ENCODE assay signal across 15 mouse cellular contexts in genomic region chr14:27695781-27696180, GRCm38 (mm10).
DNase-seq lines count a peak whose midpoint lies in the region; ATAC-seq lines count a peak whose summit lies in the region.
"Had no signal": no experiment of that assay in that cellular context is flagged by ENCODE, and none has a peak within 500 bp of the region (broad histone marks: within the 10 kb centered on the region; RNA-seq: fewer than 3 reads in every experiment).

No protein-coding gene starts in this region.

- H3K4me3 ChIP-seq in forebrain, embryonic 16.5 days (replicated peaks; ENCODE audit: low read length), result no peak overlapping the region
- no peak overlapping the region for H3K4me3 ChIP-seq in forebrain, embryonic 12.5 days (replicated peaks)
- H3K4me3 ChIP-seq: heart, embryonic 13.5 days; hindbrain, embryonic 13.5 days; limb, embryonic 12.5 days; midbrain, embryonic 12.5 days had no signal

- H3K4me1 ChIP-seq in forebrain, embryonic 16.5 days (replicated peaks; ENCODE audit: control insufficient read depth, insufficient read depth, low read length), result peaks cover 9% of the 10 kb centered on the region; the same call in 1 of the 2 replicates
- H3K4me1 ChIP-seq in forebrain, embryonic 12.5 days, result no peaks in the 10 kb centered on the region
- H3K4me1 ChIP-seq: heart, embryonic 13.5 days; limb, embryonic 12.5 days; midbrain, embryonic 12.5 days had no signal

- H3K9me3 ChIP-seq in forebrain, embryonic 16.5 days (ENCODE audit: control insufficient read depth, low read length), result no peaks in the 10 kb centered on the region
- no peaks in the 10 kb centered on the region for H3K9me3 ChIP-seq in forebrain, embryonic 12.5 days
- H3K9me3 ChIP-seq: heart, embryonic 13.5 days; hindbrain, embryonic 13.5 days; limb, embryonic 12.5 days; midbrain, embryonic 12.5 days had no signal

- H3K27me3 ChIP-seq in forebrain, embryonic 16.5 days (replicated peaks; ENCODE audit: control insufficient read depth, insufficient read depth, low read length), result no peaks in the 10 kb centered on the region
- no peaks in the 10 kb centered on the region for H3K27me3 ChIP-seq in forebrain, embryonic 12.5 days
- H3K27me3 ChIP-seq: heart, embryonic 13.5 days; hindbrain, embryonic 13.5 days; limb, embryonic 12.5 days; midbrain, embryonic 12.5 days had no signal

- no peak overlapping the region for H3K27ac ChIP-seq in forebrain, embryonic 16.5 days (ENCODE audit: low read length)
- H3K27ac ChIP-seq in forebrain, embryonic 12.5 days, result no peak overlapping the region
- H3K27ac ChIP-seq: heart, embryonic 13.5 days; hindbrain, embryonic 13.5 days; limb, embryonic 12.5 days; midbrain, embryonic 12.5 days; stomach, postnatal 0 days had no signal

- no peak overlapping the region for H3K9ac ChIP-seq in forebrain, embryonic 16.5 days (replicated peaks; ENCODE audit: low read depth, low read length)
- H3K9ac ChIP-seq in forebrain, embryonic 12.5 days, result no peak overlapping the region
- H3K9ac ChIP-seq: heart, embryonic 13.5 days; hindbrain, embryonic 13.5 days; limb, embryonic 12.5 days; midbrain, embryonic 12.5 days had no signal

- peak; percentile 58; the same call in 1 of the 2 replicates for ATAC-seq in forebrain, embryonic 16.5 days
- no peak for ATAC-seq in forebrain, embryonic 12.5 days (ENCODE audit: low FRiP score)
- ATAC-seq in megakaryocyte, adult 5-6 weeks (ENCODE audit: poor library complexity, severe bottlenecking), result no peak

- intact Hi-C loops in left cerebral cortex, postnatal 4 days (cut with DNase I), result no loop called here

- H3K4me2 ChIP-seq in forebrain, embryonic 16.5 days (ENCODE audit: low read length), result no peak overlapping the region
- no peak overlapping the region for H3K4me2 ChIP-seq in forebrain, embryonic 12.5 days
- H3K4me2 ChIP-seq: heart, embryonic 13.5 days; hindbrain, embryonic 13.5 days; limb, embryonic 12.5 days; midbrain, embryonic 12.5 days had no signal

- H3K36me3 ChIP-seq in forebrain, embryonic 16.5 days (ENCODE audit: control insufficient read depth, insufficient read depth), result no peaks in the 10 kb centered on the region
- no peaks in the 10 kb centered on the region for H3K36me3 ChIP-seq in forebrain, embryonic 12.5 days (replicated peaks)
- H3K36me3 ChIP-seq: heart, embryonic 13.5 days; hindbrain, embryonic 13.5 days; limb, embryonic 12.5 days; midbrain, embryonic 12.5 days had no signal

- 61% methylated on average over 7 of the region's 7 CpGs for WGBS in forebrain, embryonic 16.5 days
- 89% methylated on average over 7 of the region's 7 CpGs for WGBS in forebrain, embryonic 12.5 days

- DNase-seq in left cerebral cortex, postnatal 4 days, result peak; percentile 93
- DNase-seq in left cerebral cortex, adult 11 months (ENCODE audit: low spot score), result no peak
- peak; percentile 88 for DNase-seq in cerebellum, adult 8-10 months
- DNase-seq in right cerebral cortex, postnatal 4 days, result peak; percentile 9
- no peak for DNase-seq in gastrocnemius, adult 8-10 months (ENCODE audit: low spot score in 2 of 2)
- DNase-seq: kidney, adult 2 months; thymus, postnatal 36 days had no signal

Comparison
In these comparisons a context has a peak if more than half of its experiments do, and no peak if none do; other contexts are left out.
1. DNase-seq: peak in left cerebral cortex, postnatal 4 days (single experiment), cerebellum, adult 8-10 months (single experiment) and right cerebral cortex, postnatal 4 days (single experiment); none in left cerebral cortex, adult 11 months (single experiment) and gastrocnemius, adult 8-10 months (0 of 2).